Mouse (Mus musculus) hindbrain, embryonic 10.5 days (tissue): ENCODE measurements around the gene Abcg4. TPM values are rescaled to one million over a fixed set of nuclear protein-coding genes. Genes with fewer than 3 reads are reported as not detected.
A peak's percentile ranks its signal among the peaks of the same experiment; 100 is the strongest.

Experiments used
- DNase-seq: peaks from one replicate; pipeline ENCODE4 v3.0.0-alpha.2; 2017; ENCODE audit warnings: low spot score
- H3K27ac ChIP-seq: fragments of 300-500 bp; sonication (generic); 2 replicates; pipeline ENCODE4 v1.5.1; 2016; ENCODE audit warnings: mild to moderate bottlenecking, moderate library complexity
- H3K27me3 ChIP-seq: fragments of 300-500 bp; sonication (generic); 2 replicates; pipeline ENCODE4 v1.6.1; 2016; ENCODE audit warnings: mild to moderate bottlenecking; ENCODE audit not compliant: poor library complexity, insufficient read depth, severe bottlenecking
- H3K36me3 ChIP-seq: fragments of 300-500 bp; sonication (generic); 2 replicates; pipeline ENCODE4 v1.6.1; 2016; ENCODE audit warnings: mild to moderate bottlenecking, moderate library complexity
- H3K4me1 ChIP-seq: fragments of 300-500 bp; sonication (generic); replicated peaks from 2 replicates; pipeline ENCODE4 v1.6.1; 2016; ENCODE audit warnings: mild to moderate bottlenecking
- H3K4me3 ChIP-seq: fragments of 300-500 bp; sonication (generic); 2 replicates; pipeline ENCODE4 v1.5.1; 2016; ENCODE audit warnings: mild to moderate bottlenecking, moderate library complexity
- H3K9me3 ChIP-seq: fragments of 300-500 bp; sonication (generic); 2 replicates; pipeline ENCODE4 v1.6.1; 2016; ENCODE audit warnings: mild to moderate bottlenecking, moderate library complexity
- WGBS: fragments of 180-500 bp; shearing (Covaris S2); methylation state at CpG from one replicate; pipeline ENCODE4 v1.1.7; 2016; 5-methylcytosine and 5-hydroxymethylcytosine counted together
- polyA plus RNA-seq: library from polyadenylated mRNA; unstranded; fragments of >200 nt; fragmentation: Nextera tagmentation; extraction: Ambion mirVana; gene quantifications from 2 replicates; pipeline ENCODE4 v1.2.1, GENCODE M21; 2016

Abcg4 gene
- polyA plus RNA-seq, 1 experiment from 2014 or later, result 7.2 TPM

DNA sequence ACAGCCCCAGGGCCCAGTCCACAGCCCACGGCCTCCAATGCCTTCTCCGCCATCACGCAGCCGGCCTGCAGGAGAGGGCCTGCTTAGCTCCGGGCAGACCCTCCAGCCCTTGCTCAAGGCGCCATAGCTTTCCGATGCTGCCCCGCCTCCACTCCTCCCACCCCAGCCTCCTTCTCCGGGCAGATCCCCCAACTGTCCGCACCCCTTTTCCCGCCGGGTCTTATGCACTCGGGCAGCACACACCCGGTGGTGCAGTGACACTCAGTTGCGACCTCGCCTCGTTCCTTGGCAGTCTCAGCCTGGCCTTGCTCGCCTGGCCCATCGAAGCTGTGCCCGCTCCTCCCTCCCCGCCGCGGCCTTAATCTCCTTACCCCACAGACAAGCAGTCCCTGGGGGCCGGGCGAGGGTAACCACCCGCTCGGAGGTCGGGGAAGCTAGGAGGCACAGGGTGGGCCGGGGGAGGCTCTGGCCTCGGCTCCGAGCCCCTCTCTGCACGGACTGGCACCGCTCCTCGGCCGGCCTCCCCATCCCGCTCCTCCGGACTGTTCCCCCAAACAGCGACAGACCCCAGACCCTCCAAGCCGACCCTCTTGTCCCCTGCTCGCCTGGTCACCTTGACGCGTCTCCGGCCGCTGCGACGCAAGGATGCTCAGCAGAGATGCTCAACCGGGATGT is 877 bp downstream of the Abcg4 start:
- H3K27me3 ChIP-seq, result peaks cover 55% of the 10 kb centered on the region
- DNase-seq, result peak; percentile 57
- H3K4me1 ChIP-seq, result peaks cover 35% of the 10 kb centered on the region
- peaks cover 2% of the 10 kb centered on the region; the same call in 1 of the 2 replicates for H3K9me3 ChIP-seq
- H3K4me3 ChIP-seq, result peak overlapping the region; percentile 78
- under 1% methylated on average over 47 of the region's 47 CpGs for WGBS
- peaks cover 28% of the 10 kb centered on the region for H3K36me3 ChIP-seq
- H3K27ac ChIP-seq, result peak overlapping the region; percentile 87

DNA sequence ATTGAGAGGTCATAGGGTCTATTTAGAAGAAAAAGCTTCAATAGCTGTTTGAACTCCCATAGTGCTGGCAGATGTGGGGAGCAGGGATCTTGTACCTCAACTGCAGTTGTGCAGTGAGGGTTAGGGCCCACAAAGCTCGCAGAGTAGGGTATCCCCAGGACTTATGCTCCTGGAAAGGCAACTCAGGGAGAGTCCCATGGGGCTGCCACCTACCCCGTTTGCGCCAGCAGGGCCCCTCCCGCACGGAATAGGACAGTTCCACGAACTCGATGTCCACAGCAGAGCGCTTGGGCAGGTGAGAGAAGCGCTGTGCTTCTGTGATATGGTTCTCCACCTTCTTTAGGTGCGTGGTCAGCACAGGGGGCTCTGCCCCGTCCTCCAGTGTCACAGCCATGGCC is 1.4 kb downstream of the Abcg4 start:
- H3K4me1 ChIP-seq, result peaks cover 35% of the 10 kb centered on the region
- peak overlapping the region; percentile 87 for H3K27ac ChIP-seq
- H3K9me3 ChIP-seq, result peaks cover 2% of the 10 kb centered on the region; the same call in 1 of the 2 replicates
- H3K4me3 ChIP-seq, result peak overlapping the region; percentile 78
- DNase-seq, result no peak
- WGBS, result 8% methylated on average over 11 of the region's 11 CpGs
- H3K27me3 ChIP-seq, result peaks cover 55% of the 10 kb centered on the region
- H3K36me3 ChIP-seq, result peaks cover 23% of the 10 kb centered on the region

DNA sequence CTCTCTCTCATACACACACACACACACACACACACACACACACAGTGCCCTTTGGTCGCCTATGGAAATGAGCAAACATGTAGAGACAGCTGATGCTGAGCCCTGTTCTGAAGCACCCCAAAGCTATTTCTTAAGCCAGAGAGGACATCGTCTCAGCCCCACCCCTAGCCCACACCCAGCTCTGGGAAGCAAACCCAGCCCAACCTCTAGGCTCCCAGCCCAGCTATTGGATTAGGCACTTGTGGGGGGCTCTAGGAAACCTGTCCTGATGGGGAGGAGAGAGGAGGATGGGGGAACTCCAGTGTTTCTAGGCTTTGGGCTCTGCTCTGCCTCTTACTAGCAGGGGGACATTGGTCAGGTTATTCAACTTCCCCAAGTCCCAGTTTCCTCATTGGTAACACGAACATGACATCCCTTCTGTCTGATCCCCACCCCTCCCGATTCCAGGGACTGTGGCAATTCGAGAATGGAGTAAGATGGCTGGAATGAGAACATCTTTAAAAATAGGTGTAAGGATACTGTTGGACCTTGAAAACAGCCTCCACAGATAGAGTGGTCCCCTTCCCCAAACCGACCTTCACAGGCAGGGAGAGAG is 2.1 kb downstream of the Abcg4 start:
- 5% methylated on average over 6 of the region's 6 CpGs for WGBS
- no peak for DNase-seq
- peak overlapping the region; percentile 78 for H3K4me3 ChIP-seq
- H3K27me3 ChIP-seq, result peaks cover 55% of the 10 kb centered on the region
- H3K4me1 ChIP-seq, result peaks cover 35% of the 10 kb centered on the region
- H3K27ac ChIP-seq, result peak overlapping the region; percentile 87; the same call in 1 of the 2 replicates
- peaks cover 2% of the 10 kb centered on the region; the same call in 1 of the 2 replicates for H3K9me3 ChIP-seq
- H3K36me3 ChIP-seq, result peaks cover 17% of the 10 kb centered on the region

DNA sequence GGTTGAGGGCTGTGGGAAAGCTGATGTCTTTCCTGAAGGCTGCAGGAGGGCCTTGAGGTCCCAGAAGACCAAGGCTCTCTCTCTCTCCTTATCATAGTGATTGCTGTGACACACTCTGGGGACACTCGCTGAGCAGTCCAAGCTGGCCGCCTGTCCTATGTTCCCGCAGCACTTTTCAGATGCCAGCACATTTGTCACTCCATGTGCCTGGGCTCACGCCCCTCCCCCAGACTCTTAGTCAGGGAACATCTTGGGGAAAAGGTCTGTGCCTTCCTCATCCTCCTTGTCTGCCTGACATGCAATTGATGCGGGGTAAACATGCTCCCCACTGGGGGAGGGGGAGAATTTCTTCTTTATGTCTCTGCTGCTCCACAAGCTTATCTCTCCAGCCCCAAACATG is 5.2 kb downstream of the Abcg4 start:
- 73% methylated on average over 5 of the region's 5 CpGs for WGBS

DNA sequence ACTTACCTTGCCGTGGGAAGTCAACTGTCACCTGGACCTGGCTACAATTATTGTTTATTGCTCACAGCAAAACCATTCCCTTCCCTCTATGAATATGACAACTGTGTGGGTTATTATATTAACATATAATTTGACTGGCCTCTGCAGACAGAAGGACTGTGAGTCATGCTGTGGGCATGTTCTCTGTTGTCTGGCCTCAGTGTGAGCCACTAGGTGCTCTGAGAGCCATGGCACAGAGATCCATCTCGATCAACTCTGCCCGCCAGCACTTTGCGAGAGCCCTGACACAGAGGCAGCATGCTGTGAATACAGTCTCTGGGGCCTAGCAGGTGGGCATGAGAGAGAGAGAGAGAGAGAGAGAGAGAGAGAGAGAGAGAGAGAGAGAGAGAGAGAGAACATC is 18.4 kb downstream of the Abcg4 start:
- WGBS, result 87% methylated on average over 4 of the region's 4 CpGs
- Histone ChIP-seq H3K36me3 (peaks cover 10% of the 10 kb centered on the region), H3K27me3 (peaks cover 7% of the 10 kb centered on the region; the same call in 1 of the 2 replicates), H3K9me3 (0 out of 2 replicates have a peak, but pooled peaks cover 2% of the 10 kb centered on the region), H3K4me3 (no peak overlapping the region), H3K4me1 (peaks cover 19% of the 10 kb centered on the region), H3K27ac (no peak overlapping the region)
- no peak for DNase-seq

More for the DNA sequence above, 5.2 kb downstream of the Abcg4 start:
- H3K36me3 ChIP-seq, result peaks cover 20% of the 10 kb centered on the region
- H3K4me3 ChIP-seq, result no peak overlapping the region
- H3K27ac ChIP-seq, result no peak overlapping the region
- H3K27me3 ChIP-seq, result peaks cover 32% of the 10 kb centered on the region
- DNase-seq, result no peak
- no peaks in the 10 kb centered on the region for H3K9me3 ChIP-seq
- peaks cover 23% of the 10 kb centered on the region for H3K4me1 ChIP-seq

GRCm38 (mm10) chr9:44269077-44269476 is 19.3 kb downstream of the Abcg4 start:
- H3K4me3 ChIP-seq, result no peak overlapping the region
- no peak for DNase-seq
- 76% methylated on average over 3 of the region's 3 CpGs for WGBS
- H3K27me3 ChIP-seq, result peaks cover 7% of the 10 kb centered on the region; the same call in 1 of the 2 replicates
- peaks cover 23% of the 10 kb centered on the region for H3K4me1 ChIP-seq
- H3K9me3 ChIP-seq, result 0 out of 2 replicates have a peak, but pooled peaks cover 2% of the 10 kb centered on the region
- peaks cover 2% of the 10 kb centered on the region; the same call in 1 of the 2 replicates for H3K36me3 ChIP-seq
- no peak overlapping the region for H3K27ac ChIP-seq

DNA sequence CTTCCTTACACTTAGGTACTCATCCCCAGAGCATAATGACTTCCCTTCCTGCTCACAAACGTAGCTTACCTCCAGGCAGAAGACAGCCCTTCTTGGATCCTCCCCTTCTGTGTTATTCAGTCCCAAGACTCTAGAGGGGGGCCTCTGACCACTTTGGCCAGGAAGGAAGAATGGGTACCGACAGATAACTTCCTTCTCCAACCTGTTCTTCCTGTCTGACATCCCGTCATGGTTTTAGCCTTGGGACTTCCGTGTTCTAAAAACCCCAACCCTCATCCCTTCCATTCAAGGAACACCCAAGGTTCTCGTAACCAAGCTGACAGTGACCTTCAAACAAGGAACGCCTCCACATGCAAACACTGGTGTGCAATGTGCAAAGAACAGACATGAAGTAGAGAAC is 20.0 kb downstream of the Abcg4 start, which contains the start of gene Nlrx1:
Nlrx1 (minus strand) TSS at position 168 of the 400 bp plus-strand sequence.
- DNase-seq, result no peak
- Histone ChIP-seq H3K9me3 (0 out of 2 replicates have a peak, but pooled peaks cover 2% of the 10 kb centered on the region), H3K4me1 (peaks cover 23% of the 10 kb centered on the region), H3K27ac (peak within 1 kb of the TSS; percentile 86), H3K27me3 (peaks cover 7% of the 10 kb centered on the region; the same call in 1 of the 2 replicates), H3K36me3 (no peaks in the 10 kb centered on the region; the same call in 1 of the 2 replicates), H3K4me3 (peak within 1 kb of the TSS; percentile 58)
- WGBS, result 76% methylated on average over 6 of the region's 6 CpGs

- Histone ChIP-seq H3K4me1 (peaks cover 23% of the 10 kb centered on the region), H3K36me3 (no peaks in the 10 kb centered on the region), H3K27ac (peak overlapping the region; percentile 86), H3K9me3 (0 out of 2 replicates have a peak, but pooled peaks cover 2% of the 10 kb centered on the region), H3K27me3 (peaks cover 7% of the 10 kb centered on the region; the same call in 1 of the 2 replicates), H3K4me3 (peak overlapping the region; percentile 58)
- peak; percentile 75 for DNase-seq
- 6% methylated on average over 28 of the region's 28 CpGs for WGBS
These were observed 20.4 kb downstream of the Abcg4 start for GRCm38 (mm10) chr9:44268027-44268360.

GRCm38 (mm10) chr9:44267319-44268026 is 20.9 kb downstream of the Abcg4 start:
- Histone ChIP-seq H3K27ac (peak overlapping the region; percentile 86), H3K9me3 (0 out of 2 replicates have a peak, but pooled peaks cover 2% of the 10 kb centered on the region), H3K4me1 (peaks cover 23% of the 10 kb centered on the region), H3K36me3 (no peaks in the 10 kb centered on the region), H3K27me3 (peaks cover 7% of the 10 kb centered on the region; the same call in 1 of the 2 replicates), H3K4me3 (peak overlapping the region; percentile 58)
- DNase-seq, result peak; percentile 35
- 10% methylated on average over 23 of the region's 23 CpGs for WGBS

DNA sequence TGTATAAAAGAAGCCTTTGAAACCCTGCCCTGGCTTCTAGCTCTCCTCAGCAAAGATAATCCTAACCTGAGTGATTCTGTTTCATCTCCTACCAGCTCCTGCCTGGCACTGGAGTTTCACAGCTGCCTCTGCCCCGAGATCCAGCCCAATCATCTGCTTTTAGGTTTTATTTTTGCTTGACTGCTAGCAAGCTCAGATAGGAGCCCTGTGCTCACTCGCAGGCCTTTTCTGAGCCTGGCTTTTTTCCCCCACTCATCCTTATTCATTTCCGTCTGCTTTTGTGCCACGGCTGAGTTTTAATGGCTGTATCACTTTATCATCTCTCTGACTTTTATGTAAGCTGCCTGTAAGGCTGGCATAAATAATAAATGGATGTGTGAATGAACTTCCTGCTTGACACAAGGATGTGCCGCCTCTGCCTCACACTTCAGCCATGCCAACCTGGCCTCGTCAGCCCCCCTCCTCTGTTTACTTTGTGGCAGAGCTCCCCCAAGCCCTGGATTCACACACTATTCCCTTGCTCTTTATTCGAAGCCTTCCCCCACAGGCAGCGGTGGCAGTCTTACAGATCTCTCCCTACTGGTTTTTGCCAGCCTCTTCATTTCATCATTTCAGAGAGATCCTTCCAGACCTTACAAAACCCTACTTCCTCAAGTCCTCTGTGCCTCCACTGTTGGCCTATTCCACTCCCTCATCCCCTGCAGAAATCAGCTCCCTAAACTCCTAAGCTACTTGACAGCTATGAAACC is 21.8 kb downstream of the Abcg4 start:
- Histone ChIP-seq H3K27me3 (peaks cover 12% of the 10 kb centered on the region; the same call in 1 of the 2 replicates), H3K36me3 (no peaks in the 10 kb centered on the region), H3K9me3 (0 out of 2 replicates have a peak, but pooled peaks cover 2% of the 10 kb centered on the region), H3K27ac (no peak overlapping the region), H3K4me3 (no peak overlapping the region), H3K4me1 (peaks cover 23% of the 10 kb centered on the region)
- DNase-seq, result no peak
- WGBS, result 71% methylated on average over 8 of the region's 8 CpGs

DNA sequence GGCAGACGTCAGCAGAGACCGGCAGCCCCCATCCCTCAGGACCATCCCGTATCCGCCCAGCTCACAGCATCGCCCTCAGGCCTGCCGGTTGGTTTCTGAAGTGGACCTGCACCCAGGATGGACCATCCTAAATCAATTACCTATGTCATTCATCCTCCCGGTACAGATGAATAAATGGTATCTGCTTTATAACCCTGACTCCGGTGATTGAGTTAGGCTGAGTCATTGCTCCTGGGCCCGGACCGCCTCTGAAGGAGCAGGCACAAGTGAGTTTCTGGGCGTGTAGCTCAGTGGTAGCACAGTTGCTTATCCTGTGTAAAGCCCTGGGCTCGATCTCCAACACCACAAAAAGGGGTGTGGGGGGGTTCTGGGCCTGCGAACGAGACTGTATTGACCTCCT is 27.0 kb downstream of the Abcg4 start:
- WGBS, result 90% methylated on average over 14 of the region's 14 CpGs
- Histone ChIP-seq H3K4me3 (no peak overlapping the region), H3K4me1 (0 out of 2 replicates have a peak, but pooled peaks cover 5% of the 10 kb centered on the region), H3K27ac (no peak overlapping the region), H3K27me3 (peaks cover 5% of the 10 kb centered on the region; the same call in 1 of the 2 replicates), H3K9me3 (no peaks in the 10 kb centered on the region), H3K36me3 (no peaks in the 10 kb centered on the region)
- DNase-seq, result no peak

- 76% methylated on average over 10 of the region's 10 CpGs for WGBS
These were observed 29.4 kb downstream of the Abcg4 start for GRCm38 (mm10) chr9:44259014-44259413.

More at GRCm38 (mm10) chr9:44259014-44259413, 29.4 kb downstream of the Abcg4 start:
- no peak overlapping the region for H3K4me3 ChIP-seq
- no peak for DNase-seq
- H3K36me3 ChIP-seq, result no peaks in the 10 kb centered on the region
- no peaks in the 10 kb centered on the region for H3K9me3 ChIP-seq
- peaks cover 19% of the 10 kb centered on the region for H3K4me1 ChIP-seq
- H3K27ac ChIP-seq, result no peak overlapping the region
- peaks cover 5% of the 10 kb centered on the region; the same call in 1 of the 2 replicates for H3K27me3 ChIP-seq
